Mouse (Mus musculus) left cerebral cortex, adult 2 months (tissue): ENCODE results near the gene Odf2. TPM values are rescaled to one million over a fixed set of nuclear protein-coding genes. Genes with fewer than 3 reads are reported as not detected.

Experiments
- DNase-seq, 2 experiments: peaks; one replicate each; pipeline ENCODE4 v3.0.0; 2021 to 2022; ENCODE audit warnings: low spot score in 2 of 2, mixed read lengths in 1 of 2; ENCODE audit errors: extremely low spot score in 1 of 2
- H3K27ac ChIP-seq: fragments of 200-600 bp; 2 replicates; pipeline ENCODE4 v1.8.1; 2022
- H3K4me3 ChIP-seq: fragments of 200-600 bp; 2 replicates; pipeline ENCODE4 v1.8.1; 2022
- CTCF ChIP-seq: fragments of 200-600 bp; IDR thresholded peaks from 2 replicates; pipeline ENCODE4 v1.8.1; 2022; ENCODE audit warnings: antibody characterized with exemption, mild to moderate bottlenecking, moderate library complexity
- intact Hi-C: fragments of 180-260 bp; cut with DNase I; formaldehyde crosslinking; loops from one replicate; pipeline ENCODE4 v1.15.1; 2025
- microRNA-seq, 2 experiments: library from miRNA; unstranded; fragments of <30 nt; microRNA quantifications; one replicate each; pipeline ENCODE4 v1.2.0; 2021
- total RNA-seq, 2 experiments: library from RNA; stranded (reverse); gene quantifications; 2 replicates each; pipeline ENCODE4 v1.2.3; 2021

Gene Odf2
- total RNA-seq, 2 experiments from 2014 or later: 97.9 to 101 TPM

- no peak for DNase-seq
- no peak for TF ChIP-seq CTCF
- intact Hi-C loops: no loop called here
- Histone ChIP-seq H3K4me3 (no peak overlapping the region), H3K27ac (no peak overlapping the region)
Measured at GRCm38 (mm10) chr2:29961246-29961645, 72.2 kb downstream of the Odf2 start.

- H3K27ac ChIP-seq: peak overlapping the region; percentile 100
- intact Hi-C loops: loop anchor here (1.0 to 5.0 kb wide), 2 partner anchors 29 to 158 kb away; partner anchors contain the start of genes Gle1 and Zer1
Measured at GRCm38 (mm10) chr2:29964354-29965249, 75.6 kb downstream of the Odf2 start.

GRCm38 (mm10) chr2:29965250-29965843 lies 76.3 kb downstream of the Odf2 start, which contains the start of gene Sptan1:
Sptan1 (plus strand) TSS chr2:29965560.
- no peak; the same call in 1 of the 2 replicates for TF ChIP-seq CTCF
- peak; percentile 97 to 98 for DNase-seq
- intact Hi-C loops: loop anchor here (1.0 to 5.0 kb wide), 2 partner anchors 30 to 157 kb away; partner anchors contain the start of genes Gle1 and Zer1
- peak within 1 kb of the TSS; percentile 100 for H3K27ac ChIP-seq
- H3K4me3 ChIP-seq: peak within 1 kb of the TSS; percentile 96

More at GRCm38 (mm10) chr2:29964354-29965249, 75.6 kb downstream of the Odf2 start:
- peak overlapping the region; percentile 96 for H3K4me3 ChIP-seq
- DNase-seq: peak; percentile 32 to 37
- no peak for TF ChIP-seq CTCF

GRCm38 (mm10) chr2:29965906-29966305 lies 76.9 kb downstream of the Odf2 start:
- no peak; the same call in none of the 2 replicates for TF ChIP-seq CTCF
- H3K27ac ChIP-seq: peak overlapping the region; percentile 100
- intact Hi-C loops: loop anchor here (1.0 to 5.0 kb wide), 2 partner anchors 31 to 156 kb away; partner anchors contain the start of genes Gle1 and Zer1
- H3K4me3 ChIP-seq: peak overlapping the region; percentile 96
- DNase-seq: peak; percentile 60 to 62

- no peak for TF ChIP-seq CTCF
- intact Hi-C loops: loop anchor here (5.0 kb wide), 1 partner anchor 155 kb away; the partner anchor contains the start of gene Zer1
- no peak for DNase-seq
- peak overlapping the region; percentile 96 for H3K4me3 ChIP-seq
- peak overlapping the region; percentile 70 for H3K27ac ChIP-seq
Measured at GRCm38 (mm10) chr2:29966826-29967225, 77.8 kb downstream of the Odf2 start.

- TF ChIP-seq CTCF: no peak
- Histone ChIP-seq H3K27ac (no peak overlapping the region), H3K4me3 (peak overlapping the region; percentile 96)
- no peak for DNase-seq
- intact Hi-C loops: loop anchor here (5.0 kb wide), 1 partner anchor 155 kb away; the partner anchor contains the start of gene Zer1
Measured at GRCm38 (mm10) chr2:29967768-29968167, 78.7 kb downstream of the Odf2 start.

- TF ChIP-seq CTCF: no peak
- intact Hi-C loops: loop anchor here (5.0 kb wide), 1 partner anchor 154 kb away; the partner anchor contains the start of gene Zer1
- H3K27ac ChIP-seq: no peak overlapping the region
- peak overlapping the region; percentile 96 for H3K4me3 ChIP-seq
- DNase-seq: no peak
Measured at GRCm38 (mm10) chr2:29968638-29969037, 79.6 kb downstream of the Odf2 start.

GRCm38 (mm10) chr2:29971838-29972635 lies 83.0 kb downstream of the Odf2 start:
- no peak for TF ChIP-seq CTCF
- H3K27ac ChIP-seq: peak overlapping the region; percentile 32
- peak in 1 of 2 experiments; percentile 42 for DNase-seq
- intact Hi-C loops: no loop called here
- H3K4me3 ChIP-seq: no peak overlapping the region

GRCm38 (mm10) chr2:29973525-29973924 lies 84.5 kb downstream of the Odf2 start:
- Histone ChIP-seq H3K27ac (no peak overlapping the region), H3K4me3 (no peak overlapping the region)
- no peak for TF ChIP-seq CTCF
- intact Hi-C loops: no loop called here
- DNase-seq: no peak

GRCm38 (mm10) chr2:29977307-29977706 lies 88.3 kb downstream of the Odf2 start:
- intact Hi-C loops: loop anchor here (2.0 kb wide), 1 partner anchor 43 kb away; the partner anchor contains the start of gene Gle1
- Histone ChIP-seq H3K27ac (no peak overlapping the region), H3K4me3 (no peak overlapping the region)
- no peak for DNase-seq
- TF ChIP-seq CTCF: peak; percentile 80

- no peak for TF ChIP-seq CTCF
- intact Hi-C loops: no loop called here
- no peak overlapping the region for H3K27ac ChIP-seq
- no peak overlapping the region for H3K4me3 ChIP-seq
- no peak for DNase-seq
Measured at GRCm38 (mm10) chr2:29980661-29981060, 91.6 kb downstream of the Odf2 start.

Small RNA genes within 50 kb of the gene (microRNA-seq; reads per million reads assigned to microRNA genes)
- gene Mir219a-2: 0 reads per million in 2 experiments
- gene Mir219b: 0 reads per million in 2 experiments

Other genes starting within 250 kb of the Odf2 start
- 1 to 10 TPM; 1.7 to 2.0 TPM for gene Gm13420, start 137.5 kb upstream of the Odf2 start, total RNA-seq
- not detected for gene Gm13547, start 129.9 kb upstream of the Odf2 start, total RNA-seq
- 10 to 100 TPM; 28.8 to 30.1 TPM for gene Coq4, start 101.7 kb upstream of the Odf2 start, total RNA-seq
- 10 to 100 TPM; 40.9 to 50.4 TPM for gene Trub2, start 100.7 kb upstream of the Odf2 start, total RNA-seq
- 10 to 100 TPM; 74.7 to 80.7 TPM for gene Slc27a4, start 86.6 kb upstream of the Odf2 start, total RNA-seq
- 10 to 100 TPM; 48.4 to 50.0 TPM for gene Urm1, start 69.1 kb upstream of the Odf2 start, total RNA-seq
- gene Cercam, start 20.1 kb upstream of the Odf2 start, total RNA-seq: 1 to 10 TPM; 5.9 to 8.6 TPM
- gene Gle1, start 46.2 kb downstream of the Odf2 start, total RNA-seq: 10 to 100 TPM; 46.5 to 48.1 TPM
- gene Sptan1, start 76.3 kb downstream of the Odf2 start, total RNA-seq: 100 to 1,000 TPM; 878 to 928 TPM
- 10 to 100 TPM; 40.7 to 41.0 TPM for gene Wdr34, start 159.7 kb downstream of the Odf2 start, total RNA-seq
- gene Set, start 168.2 kb downstream of the Odf2 start, total RNA-seq: 100 to 1,000 TPM; 191 to 192 TPM
- gene Pkn3, start 188.5 kb downstream of the Odf2 start, total RNA-seq: 1 to 10 TPM; 2.9 to 3.6 TPM
- 1 to 10 TPM; 5.4 to 7.0 TPM for gene Zdhhc12, start 204.4 kb downstream of the Odf2 start, total RNA-seq
- 100 to 1,000 TPM; 163 to 171 TPM for gene Zer1, start 235.4 kb downstream of the Odf2 start, total RNA-seq
- 10 to 100 TPM; 49.6 to 53.3 TPM for gene Tbc1d13, start 244.5 kb downstream of the Odf2 start, total RNA-seq